Mouse (Mus musculus) hindbrain, postnatal 0 days (tissue): ENCODE results near the gene Apobr. TPM values are rescaled to one million over a fixed set of nuclear protein-coding genes. Genes with fewer than 3 reads are reported as not detected.

Experiments used
- ATAC-seq: fragments of 200-750 bp; cut with Nextera tagmentation; 2 replicates; pipeline ENCODE4 v1.8.0; 2017; ENCODE audit warnings: mild to moderate bottlenecking, moderate TSS enrichment, moderate library complexity
- DNase-seq: peaks from one replicate; pipeline ENCODE4 v3.0.0-alpha.2; 2015; ENCODE audit warnings: low spot score
- H3K27ac ChIP-seq: fragments of 300-500 bp; sonication (generic); 2 replicates; pipeline ENCODE4 v1.5.1; 2014; ENCODE audit warnings: mild to moderate bottlenecking
- H3K27me3 ChIP-seq: fragments of 300-500 bp; sonication (generic); 2 replicates; pipeline ENCODE4 v1.6.1; 2014; ENCODE audit warnings: low read length, mixed read lengths; ENCODE audit not compliant: insufficient read depth
- H3K36me3 ChIP-seq: fragments of 300-500 bp; sonication (generic); 2 replicates; pipeline ENCODE4 v1.6.1; 2014; ENCODE audit warnings: low read length, mixed read lengths; ENCODE audit not compliant: insufficient read depth
- H3K4me1 ChIP-seq: fragments of 300-500 bp; sonication (generic); 2 replicates; pipeline ENCODE4 v1.6.1; 2014; ENCODE audit warnings: antibody characterized with exemption, low read length, mixed read lengths; ENCODE audit not compliant: insufficient read depth
- H3K4me2 ChIP-seq: fragments of 300-500 bp; sonication (generic); 2 replicates; pipeline ENCODE4 v1.6.1; 2014; ENCODE audit warnings: low read depth, mild to moderate bottlenecking, low read length, moderate library complexity, mixed read lengths
- H3K4me3 ChIP-seq: fragments of 300-500 bp; sonication (generic); 2 replicates; pipeline ENCODE4 v1.5.1; 2014; ENCODE audit warnings: low read length
- H3K9ac ChIP-seq: fragments of 300-500 bp; sonication (generic); replicated peaks from 2 replicates; pipeline ENCODE4 v1.6.1; 2014; ENCODE audit warnings: mild to moderate bottlenecking, low read length, moderate library complexity, mixed read lengths
- H3K9me3 ChIP-seq: fragments of 300-500 bp; sonication (generic); 2 replicates; pipeline ENCODE4 v1.6.1; 2016; ENCODE audit warnings: low read length, mixed read lengths
- CTCF ChIP-seq: IDR thresholded peaks from 2 replicates; pipeline ENCODE4 v1.5.1; 2016; ENCODE audit warnings: antibody characterized with exemption, control low read depth, low read depth
- WGBS: fragments of 180-500 bp; shearing (Covaris S2); extraction: QIAGEN DNeasy Blood & Tissue Kit; methylation state at CpG from one replicate; pipeline ENCODE4 v1.1.7; 2014; 5-methylcytosine and 5-hydroxymethylcytosine counted together
- polyA plus RNA-seq: library from polyadenylated mRNA; unstranded; fragments of >200 nt; fragmentation: Nextera tagmentation; extraction: Ambion mirVana; gene quantifications from 2 replicates; pipeline ENCODE4 v1.2.1, GENCODE M21; 2015
- total RNA-seq: library from RNA; depleted of rRNA; stranded (reverse); fragments of >200 nt; gene quantifications from 2 replicates; pipeline ENCODE4 v1.2.3, GENCODE M21; 2014

Gene Apobr
- total and polyA plus RNA-seq, 2 experiments from 2014 or later, result 0.50 to 6.3 TPM

DNA sequence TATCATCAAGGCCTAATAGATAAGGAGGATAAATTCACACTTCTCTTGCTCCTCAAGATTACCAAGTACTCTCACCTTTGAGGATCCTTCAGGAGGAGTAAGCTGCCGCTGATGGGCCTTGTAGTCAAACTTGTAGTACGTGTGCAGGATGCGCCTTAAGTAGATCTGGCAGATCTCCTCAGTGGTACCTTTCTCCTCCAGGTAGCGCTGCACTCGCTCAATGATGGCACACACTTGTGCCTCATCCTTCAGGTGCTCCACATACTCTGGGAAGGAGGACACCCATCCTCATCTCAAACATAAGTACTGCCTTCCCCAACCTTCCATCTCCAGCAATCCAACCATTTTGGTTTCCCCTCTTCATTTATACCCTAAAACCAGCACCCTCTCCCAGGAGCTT lies 28.1 kb upstream of the Apobr start:
- WGBS, result 97% methylated on average over 5 of the region's 5 CpGs
- TF ChIP-seq CTCF, result no peak
- no peak for DNase-seq
- no peak overlapping the region for H3K4me2 ChIP-seq
- no peak overlapping the region for H3K9ac ChIP-seq
- peaks cover 78% of the 10 kb centered on the region for H3K36me3 ChIP-seq
- no peaks in the 10 kb centered on the region for H3K27me3 ChIP-seq
- no peak for ATAC-seq
- H3K4me3 ChIP-seq, result no peak overlapping the region
- no peaks in the 10 kb centered on the region for H3K4me1 ChIP-seq
- H3K27ac ChIP-seq, result no peak overlapping the region
- no peaks in the 10 kb centered on the region for H3K9me3 ChIP-seq

DNA sequence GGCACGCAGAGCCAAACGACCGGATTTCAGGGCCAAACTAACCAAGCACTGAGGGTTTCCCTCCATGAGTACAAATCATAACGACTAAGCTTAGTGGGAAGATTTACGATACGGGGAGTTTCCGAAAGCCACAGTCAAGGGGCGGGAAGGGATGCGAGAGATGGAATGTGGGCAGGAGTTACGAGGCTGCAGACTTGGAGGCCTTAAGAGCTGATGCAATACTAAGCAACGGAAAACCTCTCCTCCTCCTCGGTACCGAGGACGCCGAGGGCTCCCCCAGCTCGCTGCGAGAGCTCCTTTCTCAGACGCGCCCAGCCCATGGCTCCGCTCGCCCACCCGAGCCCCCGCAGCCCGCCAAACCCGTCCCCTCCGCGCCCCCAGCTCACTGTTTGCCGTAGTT lies 19.0 kb upstream of the Apobr start:
- Histone ChIP-seq H3K4me1 (no peaks in the 10 kb centered on the region), H3K9me3 (no peaks in the 10 kb centered on the region), H3K4me3 (peak overlapping the region; percentile 96), H3K27me3 (no peaks in the 10 kb centered on the region), H3K9ac (peak overlapping the region; percentile 86), H3K4me2 (peak overlapping the region; percentile 79), H3K36me3 (peaks cover 30% of the 10 kb centered on the region), H3K27ac (peak overlapping the region; percentile 88)
- WGBS, result under 1% methylated on average over 21 of the region's 28 CpGs
- no peak for TF ChIP-seq CTCF
- ATAC-seq (no peak; the same call in 1 of the 2 replicates), DNase-seq (no peak)

DNA sequence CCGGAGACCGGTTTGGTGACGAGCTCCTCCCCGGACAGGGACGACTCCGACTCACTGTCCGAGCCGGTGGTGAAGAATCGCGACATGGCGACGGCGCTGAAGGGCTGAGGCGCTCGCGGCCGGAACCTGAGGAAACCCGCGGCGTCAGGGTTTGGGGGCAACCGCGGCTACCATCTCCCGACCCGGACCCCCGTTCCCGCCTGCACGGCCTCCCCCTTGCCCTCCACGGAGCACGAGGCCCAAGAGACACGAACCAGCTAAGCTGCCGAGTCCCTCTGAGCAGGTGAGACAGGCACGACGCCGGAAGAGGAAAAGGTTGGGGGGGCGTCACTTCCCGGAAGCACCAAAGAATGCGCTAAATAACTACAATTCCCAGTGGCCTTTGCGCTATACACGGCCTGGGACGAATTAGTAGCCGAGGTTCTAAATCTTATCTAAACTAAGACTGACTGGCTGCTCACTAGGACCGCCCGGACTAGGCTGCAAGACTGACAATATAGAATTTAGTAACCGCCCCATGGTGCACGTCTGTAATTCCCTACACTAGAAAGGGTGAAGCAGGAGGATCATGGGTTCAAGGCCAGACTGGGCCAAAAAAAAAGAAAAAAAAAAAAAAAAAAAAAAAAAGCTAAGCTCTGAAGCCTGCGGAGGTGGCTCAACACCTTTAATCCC lies 18.5 kb upstream of the Apobr start, which contains the start of gene Eif3c:
TSS of gene Eif3c (minus strand) at position 318 of the 672 bp plus-strand sequence.
- Histone ChIP-seq H3K4me3 (peak within 1 kb of the TSS; percentile 96), H3K9me3 (no peaks in the 10 kb centered on the region), H3K36me3 (peaks cover 29% of the 10 kb centered on the region), H3K4me2 (peak within 1 kb of the TSS; percentile 79), H3K27ac (peak within 1 kb of the TSS; percentile 88), H3K27me3 (no peaks in the 10 kb centered on the region), H3K9ac (peak within 1 kb of the TSS; percentile 86), H3K4me1 (no peaks in the 10 kb centered on the region)
- TF ChIP-seq CTCF, result no peak
- DNase-seq (peak; percentile 96), ATAC-seq (peak; percentile 95)
- WGBS, result under 1% methylated on average over 44 of the region's 46 CpGs

DNA sequence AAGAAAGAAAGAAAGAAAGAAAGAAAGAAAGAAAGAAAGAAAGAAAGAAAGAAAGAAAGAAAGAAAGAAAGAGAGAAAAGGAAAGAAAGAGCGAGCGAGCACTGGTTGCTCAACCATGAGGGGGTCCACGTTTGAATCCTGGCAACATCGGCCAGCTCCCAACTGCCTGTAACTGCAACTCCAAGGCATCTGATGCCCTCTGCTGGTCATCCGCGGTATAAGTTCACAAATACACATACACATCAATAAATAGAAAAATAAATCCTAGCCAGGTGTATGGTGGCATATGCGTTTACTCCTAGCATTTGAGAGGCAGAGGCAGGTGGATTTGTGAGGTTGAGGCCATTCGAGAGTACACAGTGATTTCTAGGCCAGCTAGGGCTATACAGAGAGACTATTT lies 7.8 kb upstream of the Apobr start:
- Histone ChIP-seq H3K9me3 (no peaks in the 10 kb centered on the region), H3K36me3 (no peaks in the 10 kb centered on the region), H3K27me3 (no peaks in the 10 kb centered on the region), H3K4me3 (no peak overlapping the region), H3K27ac (no peak overlapping the region), H3K4me1 (no peaks in the 10 kb centered on the region), H3K4me2 (no peak overlapping the region), H3K9ac (no peak overlapping the region)
- TF ChIP-seq CTCF, result peak; percentile 70
- ATAC-seq, result no peak
- peak; percentile 66 for DNase-seq
- 48% methylated on average over 8 of the region's 8 CpGs for WGBS

DNA sequence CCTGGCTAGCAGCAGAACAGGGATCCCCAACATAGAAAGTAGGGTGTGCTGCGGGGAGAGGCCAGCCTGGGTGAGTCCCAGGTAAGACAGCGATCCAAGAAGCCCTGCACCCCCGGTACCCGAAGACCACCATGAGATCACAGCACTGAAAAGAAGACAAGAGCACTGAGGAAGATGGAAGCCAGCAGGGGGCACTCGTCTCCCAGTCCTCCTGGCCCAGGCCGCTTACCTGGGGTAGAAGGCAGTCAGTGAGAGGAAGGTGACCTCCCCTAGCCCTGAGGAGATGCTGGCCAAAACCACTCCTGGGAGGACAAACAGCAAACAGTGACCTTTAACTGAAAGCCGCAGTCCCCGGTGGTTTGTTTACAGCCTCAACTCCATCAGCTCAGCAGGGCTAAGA lies 5.6 kb upstream of the Apobr start:
- no peak overlapping the region for H3K4me3 ChIP-seq
- 58% methylated on average over 8 of the region's 8 CpGs for WGBS
- ATAC-seq (no peak), DNase-seq (peak; percentile 38)
- no peaks in the 10 kb centered on the region for H3K27me3 ChIP-seq
- H3K9ac ChIP-seq, result no peak overlapping the region
- 0 out of 2 replicates have a peak, but pooled peaks cover 5% of the 10 kb centered on the region for H3K4me1 ChIP-seq
- H3K36me3 ChIP-seq, result no peaks in the 10 kb centered on the region
- peak; percentile 61 for TF ChIP-seq CTCF
- H3K4me2 ChIP-seq, result no peak overlapping the region
- H3K9me3 ChIP-seq, result no peaks in the 10 kb centered on the region
- no peak overlapping the region for H3K27ac ChIP-seq

DNA sequence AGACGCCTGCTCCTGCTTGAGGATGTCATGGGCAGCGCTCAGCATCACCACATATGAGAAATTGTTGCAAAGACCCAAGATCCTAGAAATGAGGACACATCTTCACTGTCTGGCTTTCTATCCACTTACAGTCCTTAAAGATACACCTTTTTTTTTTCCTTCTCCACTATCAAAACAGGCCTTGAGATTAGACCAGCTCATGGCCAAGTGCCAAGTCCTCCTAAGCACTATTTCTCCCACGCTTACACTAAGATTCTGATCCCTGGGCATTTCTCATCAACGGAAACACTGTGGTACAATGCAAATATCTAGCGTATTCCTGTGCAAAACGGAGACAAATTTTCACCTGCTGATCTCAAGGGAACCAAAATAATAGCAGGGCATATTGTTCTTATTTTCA lies 3.1 kb upstream of the Apobr start:
- WGBS, result 82% methylated on average over 6 of the region's 6 CpGs
- no peaks in the 10 kb centered on the region for H3K27me3 ChIP-seq
- H3K4me3 ChIP-seq, result no peak overlapping the region
- H3K27ac ChIP-seq, result no peak overlapping the region
- ATAC-seq, result no peak
- H3K9me3 ChIP-seq, result no peaks in the 10 kb centered on the region
- no peaks in the 10 kb centered on the region for H3K36me3 ChIP-seq
- TF ChIP-seq CTCF, result no peak
- H3K9ac ChIP-seq, result no peak overlapping the region
- 0 out of 2 replicates have a peak overlapping the region, but pooled peaks have one; percentile 90 for H3K4me2 ChIP-seq
- 0 out of 2 replicates have a peak, but pooled peaks cover 5% of the 10 kb centered on the region for H3K4me1 ChIP-seq
- DNase-seq, result no peak

DNA sequence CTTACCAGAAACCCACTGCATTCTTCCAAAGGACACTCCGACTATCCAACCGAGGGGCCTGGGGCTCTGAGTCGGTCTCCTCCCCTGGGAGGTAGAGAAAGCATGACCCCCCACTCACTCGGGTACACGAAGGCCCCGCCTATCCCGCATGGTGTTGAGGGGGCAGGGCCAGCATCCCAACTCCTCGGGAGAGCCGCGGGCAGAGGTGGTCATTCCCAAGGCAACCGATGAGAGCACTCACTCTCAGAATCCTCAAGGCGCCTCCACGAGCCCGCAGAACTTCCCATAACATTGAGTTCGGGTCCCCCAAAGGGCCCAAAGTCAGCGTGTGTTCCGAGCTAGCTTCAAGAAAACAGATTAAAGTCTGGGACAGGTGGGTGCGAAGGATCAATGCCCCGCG lies 2.0 kb upstream of the Apobr start:
- Histone ChIP-seq H3K9me3 (no peaks in the 10 kb centered on the region), H3K4me2 (peak overlapping the region; percentile 90), H3K27me3 (no peaks in the 10 kb centered on the region), H3K27ac (no peak overlapping the region), H3K4me1 (0 out of 2 replicates have a peak, but pooled peaks cover 5% of the 10 kb centered on the region), H3K4me3 (peak overlapping the region; percentile 53), H3K36me3 (no peaks in the 10 kb centered on the region), H3K9ac (peak overlapping the region; percentile 47)
- under 1% methylated on average over 20 of the region's 20 CpGs for WGBS
- no peak for TF ChIP-seq CTCF
- ATAC-seq (peak; percentile 66), DNase-seq (peak; percentile 32)
